Mouse (Mus musculus): ENCODE measurements around the gene Rai1. TPM values are rescaled to one million over a fixed set of nuclear protein-coding genes. Genes with fewer than 3 reads are reported as not detected.

Rai1 gene
- polyA plus RNA-seq, 1 experiment from 2014 or later, result 22.6 TPM

GRCm38 (mm10) chr11:60175371-60176181, 70.8 kb downstream of the Rai1 start:
- peak overlapping the region; percentile 99 for H3K4me2 ChIP-seq
- H3K27ac ChIP-seq, result peak overlapping the region; percentile 84
- H3K4me1 ChIP-seq, result peaks cover 89% of the 10 kb centered on the region
- H3K4me3 ChIP-seq, result peak overlapping the region; percentile 56
- peak overlapping the region; percentile 29 for H3K9ac ChIP-seq
- H3K27me3 ChIP-seq, result no peaks in the 10 kb centered on the region
- no peaks in the 10 kb centered on the region for H3K9me3 ChIP-seq
- H3K36me3 ChIP-seq, result no peaks in the 10 kb centered on the region
- under 1% methylated on average over 63 of the region's 66 CpGs for WGBS
- ATAC-seq (ENCODE audit: insufficient number of reproducible peaks, low FRiP score, low TSS enrichment, low read depth), result peak; percentile 61

GRCm38 (mm10) chr11:60176182-60176974, 71.6 kb downstream of the Rai1 start:
- ATAC-seq (ENCODE audit: insufficient number of reproducible peaks, low FRiP score, low TSS enrichment, low read depth), result 0 out of 2 replicates have a peak, but pooled peaks have one; percentile 12
- H3K36me3 ChIP-seq, result no peaks in the 10 kb centered on the region
- peak overlapping the region; percentile 84 for H3K27ac ChIP-seq
- no peaks in the 10 kb centered on the region for H3K9me3 ChIP-seq
- H3K4me2 ChIP-seq, result peak overlapping the region; percentile 99
- WGBS, result 0% methylated on average over 66 of the region's 71 CpGs
- H3K27me3 ChIP-seq, result no peaks in the 10 kb centered on the region
- H3K4me3 ChIP-seq, result peak overlapping the region; percentile 56
- H3K9ac ChIP-seq, result peak overlapping the region; percentile 29
- H3K4me1 ChIP-seq, result peaks cover 91% of the 10 kb centered on the region

GRCm38 (mm10) chr11:60176975-60177657, 72.3 kb downstream of the Rai1 start:
- H3K27ac ChIP-seq, result peak overlapping the region; percentile 84
- peak overlapping the region; percentile 56 for H3K4me3 ChIP-seq
- H3K27me3 ChIP-seq, result no peaks in the 10 kb centered on the region
- no peaks in the 10 kb centered on the region for H3K36me3 ChIP-seq
- H3K4me2 ChIP-seq, result peak overlapping the region; percentile 99
- peaks cover 95% of the 10 kb centered on the region for H3K4me1 ChIP-seq
- under 1% methylated on average over 42 of the region's 42 CpGs for WGBS
- peak; percentile 37; the same call in 1 of the 2 replicates for ATAC-seq (ENCODE audit: insufficient number of reproducible peaks, low FRiP score, low TSS enrichment, low read depth)
- H3K9ac ChIP-seq, result peak overlapping the region; percentile 29; the same call in 1 of the 2 replicates
- no peaks in the 10 kb centered on the region for H3K9me3 ChIP-seq

GRCm38 (mm10) chr11:60178005-60178404, 73.2 kb downstream of the Rai1 start:
- Histone ChIP-seq H3K36me3 (no peaks in the 10 kb centered on the region), H3K9me3 (no peaks in the 10 kb centered on the region), H3K9ac (no peak overlapping the region), H3K4me1 (peaks cover 95% of the 10 kb centered on the region), H3K4me2 (peak overlapping the region; percentile 99; the same call in 1 of the 2 replicates), H3K4me3 (no peak overlapping the region), H3K27ac (peak overlapping the region; percentile 84; the same call in 1 of the 2 replicates), H3K27me3 (no peaks in the 10 kb centered on the region)
- no peak for ATAC-seq (ENCODE audit: insufficient number of reproducible peaks, low FRiP score, low TSS enrichment, low read depth)
- 38% methylated on average over 6 of the region's 6 CpGs for WGBS

- Histone ChIP-seq H3K9ac (no peak overlapping the region), H3K36me3 (no peaks in the 10 kb centered on the region), H3K27me3 (no peaks in the 10 kb centered on the region), H3K27ac (no peak overlapping the region), H3K4me1 (peaks cover 95% of the 10 kb centered on the region), H3K4me2 (no peak overlapping the region), H3K4me3 (no peak overlapping the region), H3K9me3 (no peaks in the 10 kb centered on the region)
- ATAC-seq (ENCODE audit: insufficient number of reproducible peaks, low FRiP score, low TSS enrichment, low read depth), result no peak
Observed at GRCm38 (mm10) chr11:60178506-60178905, 73.7 kb downstream of the Rai1 start.

GRCm38 (mm10) chr11:60182116-60182670, 77.4 kb downstream of the Rai1 start:
- WGBS, result 71% methylated on average over 12 of the region's 12 CpGs
- Histone ChIP-seq H3K4me3 (no peak overlapping the region), H3K4me2 (no peak overlapping the region), H3K27me3 (no peaks in the 10 kb centered on the region), H3K27ac (peak overlapping the region; percentile 52; the same call in 1 of the 2 replicates), H3K4me1 (peaks cover 88% of the 10 kb centered on the region), H3K36me3 (peaks cover 21% of the 10 kb centered on the region), H3K9me3 (no peaks in the 10 kb centered on the region), H3K9ac (no peak overlapping the region)
- ATAC-seq (ENCODE audit: insufficient number of reproducible peaks, low FRiP score, low TSS enrichment, low read depth), result no peak

- Histone ChIP-seq H3K9ac (no peak overlapping the region), H3K27ac (peak overlapping the region; percentile 52; the same call in 1 of the 2 replicates), H3K4me1 (peaks cover 83% of the 10 kb centered on the region), H3K27me3 (no peaks in the 10 kb centered on the region), H3K4me2 (no peak overlapping the region), H3K9me3 (no peaks in the 10 kb centered on the region), H3K36me3 (peaks cover 27% of the 10 kb centered on the region), H3K4me3 (no peak overlapping the region)
- 34% methylated on average over 2 of the region's 2 CpGs for WGBS
- no peak for ATAC-seq (ENCODE audit: insufficient number of reproducible peaks, low FRiP score, low TSS enrichment, low read depth)
Observed at GRCm38 (mm10) chr11:60182741-60183140, 77.9 kb downstream of the Rai1 start.

GRCm38 (mm10) chr11:60184346-60185325, 79.8 kb downstream of the Rai1 start:
- Histone ChIP-seq H3K9ac (no peak overlapping the region), H3K36me3 (peaks cover 46% of the 10 kb centered on the region), H3K27ac (0 out of 2 replicates have a peak overlapping the region, but pooled peaks have one; percentile 23), H3K9me3 (no peaks in the 10 kb centered on the region), H3K4me1 (peaks cover 66% of the 10 kb centered on the region), H3K27me3 (no peaks in the 10 kb centered on the region), H3K4me2 (no peak overlapping the region), H3K4me3 (no peak overlapping the region)
- 47% methylated on average over 22 of the region's 22 CpGs for WGBS
- ATAC-seq (ENCODE audit: insufficient number of reproducible peaks, low FRiP score, low TSS enrichment, low read depth), result no peak

- H3K4me3 ChIP-seq, result no peak overlapping the region
- no peaks in the 10 kb centered on the region for H3K9me3 ChIP-seq
- WGBS, result 65% methylated on average over 20 of the region's 20 CpGs
- no peak overlapping the region for H3K9ac ChIP-seq
- no peak overlapping the region for H3K4me2 ChIP-seq
- peaks cover 55% of the 10 kb centered on the region for H3K36me3 ChIP-seq
- H3K27ac ChIP-seq, result peak overlapping the region; percentile 43; the same call in 1 of the 2 replicates
- H3K4me1 ChIP-seq, result peaks cover 56% of the 10 kb centered on the region
- ATAC-seq (ENCODE audit: insufficient number of reproducible peaks, low FRiP score, low TSS enrichment, low read depth), result no peak
- no peaks in the 10 kb centered on the region for H3K27me3 ChIP-seq
Observed at GRCm38 (mm10) chr11:60185396-60186231, 80.8 kb downstream of the Rai1 start.

GRCm38 (mm10) chr11:60187070-60187469, 82.3 kb downstream of the Rai1 start:
- H3K4me2 ChIP-seq, result no peak overlapping the region
- peaks cover 42% of the 10 kb centered on the region for H3K4me1 ChIP-seq
- no peak for ATAC-seq (ENCODE audit: insufficient number of reproducible peaks, low FRiP score, low TSS enrichment, low read depth)
- WGBS, result 94% methylated on average over 11 of the region's 11 CpGs
- H3K27me3 ChIP-seq, result no peaks in the 10 kb centered on the region
- H3K36me3 ChIP-seq, result peaks cover 69% of the 10 kb centered on the region
- H3K27ac ChIP-seq, result no peak overlapping the region
- no peak overlapping the region for H3K9ac ChIP-seq
- H3K9me3 ChIP-seq, result no peaks in the 10 kb centered on the region
- no peak overlapping the region for H3K4me3 ChIP-seq
